Mouse (Mus musculus): ENCODE data around the gene Gm9918.
A peak's percentile ranks its signal among the peaks of the same experiment; 100 is the strongest.

Gene Gm9918

DNA sequence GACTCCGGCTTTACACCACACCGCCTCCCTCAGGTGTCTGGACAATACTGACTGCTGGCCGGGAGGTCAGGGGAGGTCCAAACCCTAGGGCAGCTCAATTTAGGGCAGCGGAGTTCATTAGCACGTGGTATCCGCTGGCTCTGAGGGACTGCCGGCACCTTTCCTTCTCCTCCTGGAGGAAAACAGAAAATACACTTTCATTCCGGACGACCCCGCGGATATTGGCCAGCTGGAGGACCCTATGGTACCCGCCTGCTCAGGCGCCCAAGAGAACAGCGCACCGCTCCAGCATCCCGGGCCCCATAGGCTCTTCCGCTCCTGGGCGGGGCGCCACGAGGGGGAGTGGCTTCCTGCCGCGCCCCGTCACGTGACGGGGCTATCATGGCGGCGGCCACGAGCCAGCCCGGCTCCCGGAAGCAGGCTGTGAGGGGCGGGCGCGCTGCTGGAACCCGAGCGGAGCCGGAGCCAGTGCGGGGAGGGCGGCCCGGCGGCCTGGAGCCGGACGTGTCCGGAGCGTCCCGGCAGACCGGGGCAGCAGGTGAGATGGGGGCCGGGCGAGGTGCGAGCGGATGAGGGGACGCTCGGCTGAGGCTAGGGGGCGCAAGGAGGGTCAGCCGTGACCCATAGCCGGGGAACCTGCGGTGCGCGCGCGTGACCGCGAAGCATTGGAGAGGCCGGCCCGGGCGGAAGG is 8.9 kb downstream of the Gm9918 start, which contains the start of gene Mfsd5:
Gene Mfsd5, plus strand, starts transcription at position 363 of the 691 bp plus-strand sequence.
- DNase-seq = peak; percentile 91 to 93

DNA sequence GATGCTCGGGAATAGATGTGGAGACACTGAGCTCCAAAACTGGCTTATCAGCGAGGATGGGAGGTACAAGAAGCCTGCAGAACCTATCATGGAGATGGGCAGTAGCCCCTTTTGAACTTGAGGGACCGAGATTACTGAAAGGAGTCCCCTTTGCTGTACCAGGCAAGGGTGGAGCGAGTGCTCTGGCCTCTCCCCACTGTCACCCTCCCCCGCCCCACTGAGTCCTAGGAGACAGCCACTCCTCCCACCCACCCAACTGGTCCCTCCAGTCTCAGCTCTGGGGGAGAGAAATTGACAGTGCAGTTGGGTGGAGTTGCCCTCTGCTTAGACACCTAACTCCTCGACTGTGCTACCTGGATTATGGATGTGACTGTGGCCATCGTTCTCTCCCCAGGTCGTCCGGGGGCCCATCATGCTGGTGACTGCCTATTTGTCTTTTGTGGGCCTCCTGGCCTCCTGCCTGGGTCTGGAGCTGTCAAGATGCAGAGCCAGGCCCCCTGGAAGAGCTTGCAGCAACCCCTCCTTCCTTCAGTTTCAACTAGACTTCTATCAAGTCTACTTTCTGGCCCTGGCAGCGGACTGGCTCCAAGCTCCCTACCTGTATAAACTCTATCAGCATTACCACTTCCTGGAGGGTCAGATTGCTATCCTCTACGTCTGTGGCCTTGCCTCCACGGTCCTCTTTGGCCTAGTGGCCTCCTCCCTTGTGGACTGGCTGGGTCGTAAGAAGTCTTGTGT is 9.6 kb downstream of the Gm9918 start:
- no peak for DNase-seq

GRCm38 (mm10) chr15:102280623-102281022 is 10.3 kb downstream of the Gm9918 start:
- DNase-seq = no peak

DNA sequence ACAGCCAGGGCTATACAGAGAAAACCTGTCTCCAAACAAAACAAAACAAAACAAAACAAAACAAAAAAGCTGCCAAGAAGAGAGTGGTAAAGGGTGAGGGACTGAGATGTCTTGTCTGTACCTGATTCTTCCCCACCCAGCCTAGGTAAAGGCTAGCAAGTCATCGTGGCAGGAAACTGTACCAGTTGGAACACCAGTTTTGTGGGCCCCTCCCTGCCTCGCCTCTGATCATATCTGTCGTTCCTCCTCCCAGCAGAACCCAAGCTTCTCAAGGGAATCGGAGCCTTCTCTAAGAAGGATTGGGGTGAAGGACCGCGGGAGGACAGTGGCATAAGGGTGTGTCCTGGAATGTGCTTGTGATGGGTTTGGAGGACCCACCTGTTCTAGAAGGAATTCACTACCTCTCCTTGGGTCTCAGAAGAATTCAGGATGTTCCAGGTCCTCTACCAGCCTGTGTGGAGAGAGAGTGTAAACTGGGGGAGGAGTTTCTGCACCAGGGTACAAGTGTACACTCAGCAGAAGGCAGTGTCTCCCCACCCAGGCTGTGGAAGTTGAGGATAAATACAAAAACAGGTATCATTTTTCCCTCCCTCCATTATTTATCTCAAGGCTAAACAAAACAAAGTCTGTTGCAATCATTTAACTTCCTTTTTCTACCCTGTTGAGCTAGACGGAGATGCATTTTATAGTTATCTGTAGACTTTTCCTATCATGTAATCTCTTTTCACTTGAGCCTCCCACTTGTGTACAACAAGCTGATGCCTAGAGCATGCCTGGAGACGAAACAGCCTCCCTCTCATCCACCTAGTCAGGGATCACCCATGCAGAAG is 12.3 kb downstream of the Gm9918 start:
- no peak for DNase-seq

- no peak for DNase-seq
Measured at GRCm38 (mm10) chr15:102283648-102284047, 13.3 kb downstream of the Gm9918 start.

- DNase-seq = peak in 1 of 2 experiments; percentile 66
Measured at GRCm38 (mm10) chr15:102287395-102287794, 17.0 kb downstream of the Gm9918 start.

DNA sequence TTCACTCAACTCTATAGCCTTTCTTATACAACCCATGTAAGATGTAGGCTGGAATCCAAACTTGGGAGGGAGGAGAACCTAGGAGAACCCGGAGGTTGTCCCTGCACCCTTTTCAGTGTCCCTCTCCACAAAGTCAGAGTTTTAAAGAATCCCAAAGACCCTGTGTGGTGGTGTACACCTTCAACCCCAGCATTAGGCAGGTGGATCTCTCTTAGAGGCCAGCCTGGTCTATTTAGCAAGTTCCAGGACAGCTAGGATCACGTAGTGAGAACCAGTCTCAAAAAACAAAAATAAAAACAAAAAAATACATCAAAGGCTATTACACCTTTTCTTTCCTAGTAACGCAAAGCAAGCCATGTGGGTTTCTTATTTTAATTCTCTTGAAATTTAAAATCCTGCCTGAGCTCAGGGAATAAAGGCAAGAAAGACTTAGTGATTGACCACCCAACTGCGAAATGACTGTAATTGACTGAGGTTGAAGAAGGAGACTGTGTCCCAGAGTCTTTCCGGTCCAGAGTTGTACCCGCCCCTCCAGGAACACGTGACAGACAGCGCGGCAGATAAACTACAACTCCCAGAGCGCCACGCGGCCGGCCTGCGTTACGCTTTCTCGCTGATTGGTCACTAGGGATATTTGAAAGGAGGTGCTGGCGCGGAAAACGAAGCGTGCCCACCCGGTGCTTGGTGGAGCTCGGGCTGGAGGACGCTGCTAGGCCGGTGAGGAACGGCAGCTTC is 25.4 kb downstream of the Gm9918 start, which contains the start of gene Espl1:
Gene Espl1, plus strand, starts transcription at position 634 of the 735 bp plus-strand sequence.
- peak; percentile 95 to 96 for DNase-seq

DNA sequence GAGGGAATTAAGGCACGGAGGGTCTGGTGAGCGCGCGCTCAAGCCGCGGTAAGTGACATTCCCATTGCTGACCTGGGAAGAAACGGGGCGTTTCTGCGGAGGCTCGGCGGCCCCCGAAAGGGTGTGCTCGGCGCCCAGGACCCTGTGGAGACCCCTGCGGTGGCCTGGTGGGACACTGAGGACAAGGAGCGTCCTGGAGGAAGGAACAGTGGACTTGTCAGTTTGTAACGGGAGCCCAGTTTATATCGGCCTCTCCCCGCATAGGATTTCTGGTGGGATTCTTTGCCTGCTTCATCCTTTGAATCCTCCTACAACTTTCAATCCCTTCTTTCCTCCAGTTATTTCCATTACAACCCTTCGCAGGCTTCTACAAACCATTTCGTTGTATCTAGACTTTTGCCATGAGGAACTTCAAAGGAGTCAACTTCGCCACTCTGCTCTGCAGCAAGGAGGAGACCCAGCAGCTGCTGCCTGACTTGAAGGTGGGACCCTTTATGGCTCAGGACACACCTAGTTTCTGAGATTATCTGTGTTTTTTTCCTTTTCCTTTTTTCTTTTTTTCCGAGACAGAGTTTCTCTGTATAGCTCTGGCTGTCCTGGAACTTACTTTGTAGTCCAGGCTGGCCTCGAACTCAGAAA is 26.1 kb downstream of the Gm9918 start:
- DNase-seq = no peak

- DNase-seq = peak; percentile 66 to 85
Measured at GRCm38 (mm10) chr15:102302542-102302941, 32.2 kb downstream of the Gm9918 start.

GRCm38 (mm10) chr15:102308717-102309116 is 38.4 kb downstream of the Gm9918 start:
- no peak for DNase-seq

DNA sequence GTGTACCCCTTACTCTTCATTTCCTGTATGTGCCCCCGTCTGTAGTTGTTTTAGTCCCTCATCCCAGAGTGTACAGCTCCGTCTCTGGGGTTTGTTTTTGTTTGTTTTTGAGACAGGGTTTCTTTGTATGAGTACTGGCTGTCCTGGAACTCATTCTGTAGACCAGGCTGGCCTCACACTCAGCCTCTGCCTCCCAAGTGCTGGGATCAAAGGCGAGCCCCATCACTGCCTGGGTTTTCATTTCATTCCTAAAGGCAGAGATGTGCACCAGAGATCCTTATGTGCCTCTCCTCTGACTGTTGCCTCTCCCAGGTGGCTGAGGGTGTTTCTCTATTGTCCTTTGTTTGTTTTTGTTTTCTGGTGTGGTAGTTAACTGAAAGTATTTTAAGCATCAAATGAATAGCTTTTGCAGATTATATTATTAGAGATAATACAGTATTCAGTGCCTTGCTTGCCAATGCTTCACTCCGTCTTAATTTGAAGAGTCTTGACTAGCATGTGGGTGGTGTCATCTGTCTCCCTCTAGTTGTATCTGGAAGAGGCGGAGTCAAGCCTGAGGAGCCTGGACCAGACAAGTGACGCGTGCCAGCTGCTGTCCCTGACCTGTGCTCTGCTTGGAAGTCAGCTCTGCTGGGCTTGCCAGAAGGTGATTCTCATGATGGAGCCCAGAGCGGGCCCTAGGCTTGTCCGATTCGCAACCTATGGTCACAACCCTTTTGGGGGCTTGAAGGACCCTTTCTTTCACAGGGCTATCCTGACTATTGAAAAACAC is 39.9 kb downstream of the Gm9918 start:
- peak; percentile 57 to 88 for DNase-seq

DNA sequence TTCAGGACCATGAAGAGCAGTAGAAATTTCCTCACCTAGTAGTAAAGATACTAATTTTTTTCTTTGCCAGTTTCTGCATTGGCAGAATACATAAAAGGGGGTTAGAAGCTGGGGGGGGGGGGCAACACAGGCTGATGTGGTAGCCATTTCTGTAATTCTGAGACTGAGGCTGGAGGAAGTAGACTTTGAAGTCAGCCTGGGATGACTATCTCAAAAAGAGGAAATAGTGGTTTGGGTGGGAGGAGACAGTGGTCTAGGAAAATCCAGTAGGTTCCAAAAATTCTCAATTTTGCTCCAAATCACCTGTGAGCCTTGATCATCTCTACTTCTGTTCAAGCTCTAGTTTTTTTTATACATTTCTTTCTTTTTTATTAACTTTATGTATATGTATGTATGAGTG is 41.1 kb downstream of the Gm9918 start:
- no peak for DNase-seq

DNA sequence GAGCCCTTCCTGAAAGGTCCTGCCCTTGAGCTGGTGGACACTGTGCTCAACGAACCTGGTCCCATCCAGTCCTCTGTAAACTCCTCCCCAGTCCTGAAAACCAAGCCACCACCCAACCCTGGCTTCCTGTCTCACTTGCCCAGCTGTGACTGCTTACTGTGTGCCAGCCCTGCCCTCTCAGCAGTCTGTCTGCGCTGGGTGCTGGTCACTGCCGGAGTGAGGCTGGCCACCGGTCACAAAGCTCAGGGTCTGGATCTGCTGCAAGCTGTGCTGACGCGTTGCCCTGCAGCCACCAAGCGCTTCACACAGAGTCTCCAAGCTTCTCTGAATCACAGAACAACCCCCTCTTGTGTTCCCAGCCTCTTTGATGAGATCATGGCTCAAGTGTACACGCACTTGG is 44.9 kb downstream of the Gm9918 start:
- peak in 1 of 2 experiments; percentile 42 for DNase-seq

GRCm38 (mm10) chr15:102316263-102316662 is 45.9 kb downstream of the Gm9918 start:
- peak; percentile 55 to 80 for DNase-seq
